Mouse (Mus musculus): ENCODE measurements around the gene Ndufb5.

DNA sequence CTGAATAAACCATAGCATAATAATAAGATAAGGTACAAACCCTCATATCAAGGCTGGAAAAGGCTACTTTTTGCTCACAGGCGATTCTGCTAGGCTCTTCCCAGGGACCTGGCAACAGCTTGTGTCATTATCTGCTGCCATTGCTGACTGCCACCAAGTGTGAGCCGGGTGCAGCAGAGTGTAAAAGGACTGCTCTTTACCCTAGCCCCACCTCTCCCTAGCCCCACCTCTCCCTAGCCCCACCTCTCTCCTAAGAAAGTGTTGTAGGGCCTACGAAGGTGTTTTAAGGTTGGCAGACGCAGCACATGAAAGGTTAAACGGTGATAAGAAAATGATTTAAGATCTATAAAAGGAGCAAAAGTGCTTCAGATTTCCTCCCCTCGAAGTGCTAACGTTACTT, 27.1 kb downstream of the Ndufb5 start:
- TF ChIP-seq EP300 (IDR thresholded peaks at IDR 0.05; ENCODE audit: insufficient read depth, low read depth, low read length), result no peak
- TF ChIP-seq CTCF (IDR thresholded peaks at IDR 0.05), result no peak
